Mouse (Mus musculus) granulocyte monocyte progenitor cell, adult 5-6 weeks (primary cell): ENCODE results near the gene Foxn4. TPM values are rescaled to one million over a fixed set of nuclear protein-coding genes. Genes with fewer than 3 reads are reported as not detected.

Experiments used
- total RNA-seq, 2 experiments: library from RNA; stranded (forward) in 1 of 2; stranded (reverse) in 1 of 2; fragments of 200-712, 200-1000 nt in 1 of 2; fragments of >200 nt in 1 of 2; fragmentation: Nextera tagmentation in 1 of 2; gene quantifications; 2 replicates each; pipeline ENCODE4 v1.2.3; 2014 to 2017

Gene Foxn4
- total RNA-seq, 2 experiments from 2014 or later = not detected

Other genes with a start within 250 kb of the Foxn4 start
- gene Usp30, start 208.3 kb downstream of the Foxn4 start, total RNA-seq (2014; fragmentation: Nextera tagmentation) = 5.5 and 6.5 TPM in 2 replicates
- 3.0 and 5.6 TPM in 2 replicates for gene Usp30, start 208.3 kb downstream of the Foxn4 start, total RNA-seq (2017)
- gene Svop, start 182.2 kb downstream of the Foxn4 start, total RNA-seq (2014; fragmentation: Nextera tagmentation) = not detected in 2 replicates
- gene Svop, start 182.2 kb downstream of the Foxn4 start, total RNA-seq (2017) = not detected in 2 replicates
- gene Alkbh2, start 145.6 kb downstream of the Foxn4 start, total RNA-seq (2014; fragmentation: Nextera tagmentation) = 12.0 and 14.8 TPM in 2 replicates
- gene Alkbh2, start 145.6 kb downstream of the Foxn4 start, total RNA-seq (2017) = 2.4 and 9.2 TPM in 2 replicates
- 39.0 and 45.5 TPM in 2 replicates for gene Ung, start 143.4 kb downstream of the Foxn4 start, total RNA-seq (2014; fragmentation: Nextera tagmentation)
- gene Ung, start 143.4 kb downstream of the Foxn4 start, total RNA-seq (2017) = 23.6 and 38.6 TPM in 2 replicates
- 0.45 and 1.7 TPM in 2 replicates for gene Acacb, start 127.3 kb downstream of the Foxn4 start, total RNA-seq (2014; fragmentation: Nextera tagmentation)
- gene Acacb, start 127.3 kb downstream of the Foxn4 start, total RNA-seq (2017) = 0.10 and 0.13 TPM in 2 replicates
- gene Myo1h, start 15.4 kb upstream of the Foxn4 start, total RNA-seq (2014; fragmentation: Nextera tagmentation) = 0.15 and 1.0 TPM in 2 replicates
- 0.82 and 1.5 TPM in 2 replicates for gene Myo1h, start 15.4 kb upstream of the Foxn4 start, total RNA-seq (2017)
- 18.5 and 29.5 TPM in 2 replicates for gene Kctd10, start 106.7 kb upstream of the Foxn4 start, total RNA-seq (2014; fragmentation: Nextera tagmentation)
- gene Kctd10, start 106.7 kb upstream of the Foxn4 start, total RNA-seq (2017) = 38.2 and 49.8 TPM in 2 replicates
- 27.6 and 34.3 TPM in 2 replicates for gene Ube3b, start 106.8 kb upstream of the Foxn4 start, total RNA-seq (2014; fragmentation: Nextera tagmentation)
- gene Ube3b, start 106.8 kb upstream of the Foxn4 start, total RNA-seq (2017) = 13.3 and 16.9 TPM in 2 replicates
- gene Mmab, start 170.3 kb upstream of the Foxn4 start, total RNA-seq (2014; fragmentation: Nextera tagmentation) = 7.2 and 14.4 TPM in 2 replicates
- gene Mmab, start 170.3 kb upstream of the Foxn4 start, total RNA-seq (2017) = 11.0 and 21.3 TPM in 2 replicates
- gene Mvk, start 170.5 kb upstream of the Foxn4 start, total RNA-seq (2014; fragmentation: Nextera tagmentation) = 6.6 and 9.2 TPM in 2 replicates
- gene Mvk, start 170.5 kb upstream of the Foxn4 start, total RNA-seq (2017) = 8.2 and 18.0 TPM in 2 replicates